Mouse (Mus musculus): Measurements from ENCODE around the gene Poc5.

Poc5 gene

DNA sequence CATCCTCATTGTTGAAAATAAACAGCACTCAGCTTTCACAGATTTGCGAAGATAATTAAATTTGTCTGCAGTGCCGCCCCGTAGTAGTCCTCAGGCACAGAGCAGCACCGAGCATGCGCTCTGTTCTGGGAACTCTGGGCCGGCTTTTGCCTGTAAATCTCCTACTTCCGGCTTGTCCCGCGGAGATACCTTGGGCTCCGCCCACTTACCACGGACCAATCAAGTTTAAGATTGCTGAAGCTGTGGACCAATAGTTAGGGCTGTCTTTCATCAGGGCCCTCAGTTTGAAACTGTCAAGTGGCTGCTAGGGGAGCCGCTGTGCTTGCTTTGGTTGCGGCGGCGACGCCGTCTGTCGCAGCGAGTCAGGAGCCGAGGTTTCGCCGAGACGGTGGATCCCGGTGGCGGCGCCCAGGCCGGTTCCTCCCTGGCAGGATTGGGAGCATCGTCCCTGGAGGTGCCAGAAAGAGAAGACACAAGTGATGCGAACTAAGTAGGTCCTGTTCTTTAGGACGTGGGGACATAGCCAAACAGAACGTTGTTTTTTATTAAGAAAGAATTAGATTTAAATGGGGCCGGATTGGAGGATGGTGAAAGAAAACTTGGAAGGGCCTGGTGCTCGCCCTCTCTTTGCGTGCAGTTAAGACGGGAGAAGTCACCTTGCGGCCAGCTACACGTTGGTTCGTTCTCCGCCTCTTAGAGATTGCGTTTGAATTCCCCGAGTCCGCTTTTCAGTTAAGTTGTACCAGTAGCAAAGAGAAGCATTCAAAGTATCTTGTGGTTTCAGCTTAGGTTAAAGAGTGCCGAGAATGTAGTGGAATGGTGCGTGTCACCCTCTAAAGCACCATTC lies at the start of gene Poc5:
TSS of gene Poc5 (plus strand) at position 253 of the 847 bp plus-strand sequence.
- in situ Hi-C loops (cut with MseI, MboI): no loop called here

DNA sequence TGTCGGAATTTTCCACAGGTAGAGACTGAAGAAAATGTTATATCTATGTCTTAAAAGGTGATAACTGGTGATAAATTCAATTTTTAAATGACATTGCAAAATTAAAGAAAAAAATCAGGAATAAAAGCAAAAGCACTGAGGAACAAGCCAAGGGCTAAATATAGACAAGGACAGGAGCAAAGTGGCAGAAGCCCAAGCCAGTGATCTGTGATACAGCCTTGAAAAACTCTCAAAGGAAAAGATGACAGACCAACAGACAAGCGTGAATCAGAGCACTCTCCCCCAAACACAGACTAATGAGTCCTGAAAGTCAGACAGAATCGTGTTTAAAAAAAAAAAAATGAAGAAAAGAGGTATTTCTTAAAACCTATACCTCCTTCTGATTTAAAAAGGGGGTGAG lies 46.6 kb upstream of the Poc5 start:
- in situ Hi-C loops (cut with MseI, MboI): no loop called here

DNA sequence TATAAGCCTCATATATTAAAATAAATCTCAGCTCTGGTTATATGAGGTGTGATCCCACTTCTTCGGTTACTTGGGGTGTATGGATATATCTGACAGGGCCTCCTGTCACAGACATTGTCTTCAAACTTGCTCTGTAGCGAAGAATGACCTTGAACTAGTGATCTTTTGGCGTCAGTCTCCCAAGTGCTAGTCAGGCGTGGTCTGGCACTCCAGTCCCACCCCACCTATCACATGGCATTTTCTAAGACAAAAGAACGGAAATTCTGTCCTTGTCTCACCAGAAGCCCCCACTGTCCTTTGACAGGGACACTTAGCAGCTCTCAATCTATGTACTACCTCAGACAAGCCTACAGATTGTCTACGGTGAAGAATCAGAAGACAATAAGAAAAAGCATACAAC lies 43.3 kb upstream of the Poc5 start:
- in situ Hi-C loops (cut with MseI, MboI): no loop called here

DNA sequence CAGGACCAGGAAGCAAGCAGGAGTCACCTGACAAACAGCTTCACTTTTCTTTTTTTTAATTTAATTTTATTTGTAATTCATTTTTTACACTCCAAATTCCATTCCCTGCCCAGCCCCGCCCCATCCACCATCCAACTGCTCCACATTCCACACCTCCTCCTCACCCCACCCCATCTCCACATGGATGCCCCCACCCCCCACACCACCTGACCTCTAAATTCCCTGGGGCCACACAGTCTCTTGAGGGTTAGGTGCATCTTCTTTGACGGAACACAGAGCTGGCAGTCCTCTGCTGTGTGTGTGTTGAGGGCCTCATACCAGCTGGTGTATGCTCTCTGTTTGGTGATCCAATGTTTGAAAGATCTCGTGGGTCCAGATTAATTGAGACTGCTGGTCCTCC lies 41.5 kb upstream of the Poc5 start:
- in situ Hi-C loops (cut with MseI, MboI): no loop called here

DNA sequence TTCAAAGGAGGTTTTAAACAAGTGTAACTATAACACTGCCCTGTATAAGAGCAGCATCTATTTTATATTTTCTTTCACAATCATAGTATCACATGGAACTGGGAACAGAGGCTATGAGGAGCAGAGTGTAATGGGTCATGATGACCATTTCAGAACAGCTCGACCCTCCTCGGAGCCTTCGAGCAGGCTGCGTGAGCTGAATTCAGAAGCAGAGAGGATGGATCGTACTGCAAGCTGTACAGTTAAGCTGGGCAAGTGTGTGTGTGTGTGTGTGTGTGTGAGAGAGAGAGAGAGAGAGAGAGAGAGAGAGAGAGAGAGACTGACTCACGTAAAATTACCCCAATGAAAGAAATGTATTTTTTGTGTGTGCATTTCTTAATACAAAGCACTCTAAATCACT lies 37.9 kb upstream of the Poc5 start:
- in situ Hi-C loops (cut with MseI, MboI): no loop called here

DNA sequence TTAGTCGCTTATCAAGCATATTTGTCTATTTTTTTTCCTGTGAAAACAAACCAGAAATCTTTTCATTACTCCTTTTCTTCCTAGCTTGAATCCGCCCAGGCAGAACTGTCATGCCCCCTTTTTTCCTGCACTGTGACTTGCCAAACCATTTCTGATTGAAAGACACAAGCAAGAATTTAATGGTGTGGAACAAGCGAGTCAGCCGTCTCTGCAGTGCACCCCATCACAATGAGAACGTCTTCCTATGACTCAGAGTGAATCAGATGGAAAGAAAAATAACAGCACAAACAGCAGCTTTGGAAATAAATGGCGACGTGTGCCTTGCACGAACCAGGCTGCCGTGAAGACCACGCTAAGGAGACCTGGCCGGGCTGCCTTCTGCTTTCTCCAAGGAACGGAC lies 36.8 kb upstream of the Poc5 start:
- in situ Hi-C loops (cut with MseI, MboI): no loop called here

DNA sequence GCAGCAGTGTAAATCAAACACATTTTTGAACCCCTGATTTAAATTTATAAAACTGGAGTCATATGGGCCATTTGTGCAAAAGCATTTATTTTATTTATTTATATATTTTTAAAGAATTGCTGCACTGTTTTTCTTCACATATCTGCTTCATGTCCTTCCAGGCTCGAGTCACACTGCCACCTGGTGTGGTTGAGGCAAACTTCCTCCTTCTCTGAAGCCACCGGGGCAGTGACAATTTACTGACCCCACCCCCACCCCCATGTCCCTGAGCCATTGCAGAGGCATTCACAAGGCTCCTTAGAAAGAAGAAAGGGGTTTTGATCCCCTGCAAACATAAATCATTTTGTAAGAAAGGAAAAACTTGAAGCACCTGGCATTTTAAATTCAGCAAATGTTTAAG lies 12.6 kb upstream of the Poc5 start:
- in situ Hi-C loops (cut with MseI, MboI): no loop called here

DNA sequence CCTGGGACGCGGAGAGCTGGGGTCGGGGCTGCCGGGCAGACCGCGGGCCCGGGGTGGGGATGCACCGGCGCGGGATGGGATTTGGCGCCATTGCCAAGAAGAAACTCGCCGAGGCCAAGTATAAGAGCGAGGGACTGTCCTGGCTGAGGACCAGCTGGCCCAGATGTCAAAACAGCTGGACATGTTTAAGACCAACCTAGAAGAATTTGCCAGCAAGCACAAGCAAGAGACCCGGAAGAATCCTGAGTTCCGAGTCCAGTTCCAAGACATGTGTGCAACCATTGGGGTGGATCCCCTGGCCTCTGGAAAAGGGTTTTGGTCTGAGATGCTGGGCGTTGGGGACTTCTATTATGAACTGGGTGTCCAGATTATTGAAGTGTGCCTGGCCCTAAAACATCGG lies 11.2 kb upstream of the Poc5 start:
- in situ Hi-C loops (cut with MseI, MboI): no loop called here

DNA sequence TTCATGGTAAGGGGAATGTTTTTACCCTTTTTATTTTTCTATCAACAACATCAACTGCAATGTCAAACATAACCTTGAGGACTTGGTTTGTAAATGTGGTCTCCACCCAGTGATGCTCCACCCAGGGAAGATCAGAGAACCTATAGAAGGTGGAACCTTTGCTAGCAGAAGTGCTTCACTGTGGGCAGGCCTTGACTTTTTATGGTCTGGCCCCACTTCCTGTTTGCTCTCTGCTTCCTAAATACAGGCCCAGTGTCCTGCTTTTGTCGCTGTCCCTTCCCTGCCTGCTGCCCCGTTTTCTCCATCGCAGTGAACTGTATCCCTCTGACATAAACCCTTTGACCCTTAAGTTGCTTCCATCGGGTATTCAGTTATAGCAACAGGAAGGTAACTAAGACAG lies 10.2 kb upstream of the Poc5 start:
- in situ Hi-C loops (cut with MseI, MboI): no loop called here

DNA sequence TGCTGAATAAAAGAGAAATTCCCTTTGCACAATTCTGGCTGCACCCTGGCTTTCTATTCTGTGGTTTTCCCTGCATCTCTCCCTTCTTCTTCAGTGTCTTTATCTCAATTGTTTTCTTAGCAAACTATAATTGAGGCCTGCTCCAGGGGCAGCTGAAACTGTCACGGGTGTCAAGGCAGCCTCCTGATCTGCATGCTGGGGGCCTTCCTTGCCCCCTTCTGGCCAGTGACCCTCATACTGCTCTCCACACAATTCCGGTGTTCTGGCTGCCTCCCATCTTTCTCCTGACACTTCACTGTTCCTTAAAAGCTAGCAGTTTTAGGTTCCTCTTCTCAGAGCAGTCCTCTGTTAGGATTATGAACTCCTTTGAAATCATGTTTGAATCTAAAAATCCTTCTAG lies 1.2 kb downstream of the Poc5 start:
- in situ Hi-C loops (cut with MseI, MboI): no loop called here

DNA sequence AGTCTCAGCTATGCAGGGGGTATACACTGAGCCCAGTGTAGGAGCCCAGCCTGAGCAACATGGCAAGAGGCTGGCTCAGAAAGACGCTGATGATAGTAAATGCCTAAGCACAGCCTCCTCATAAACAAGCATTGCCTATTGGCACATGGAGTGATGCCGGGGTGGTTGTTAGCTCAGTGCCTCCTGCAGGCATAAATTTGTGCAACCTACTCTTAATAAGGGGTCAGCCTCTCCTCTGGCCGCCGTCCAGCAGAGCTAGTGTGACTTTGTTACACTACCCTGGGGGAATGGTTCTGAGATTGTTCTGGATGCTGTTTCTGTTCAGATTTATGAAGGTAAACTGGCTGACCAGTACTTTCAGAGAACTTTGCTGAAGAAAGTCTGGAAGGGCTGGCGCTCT lies 13.2 kb downstream of the Poc5 start:
- in situ Hi-C loops (cut with MseI, MboI): no loop called here

DNA sequence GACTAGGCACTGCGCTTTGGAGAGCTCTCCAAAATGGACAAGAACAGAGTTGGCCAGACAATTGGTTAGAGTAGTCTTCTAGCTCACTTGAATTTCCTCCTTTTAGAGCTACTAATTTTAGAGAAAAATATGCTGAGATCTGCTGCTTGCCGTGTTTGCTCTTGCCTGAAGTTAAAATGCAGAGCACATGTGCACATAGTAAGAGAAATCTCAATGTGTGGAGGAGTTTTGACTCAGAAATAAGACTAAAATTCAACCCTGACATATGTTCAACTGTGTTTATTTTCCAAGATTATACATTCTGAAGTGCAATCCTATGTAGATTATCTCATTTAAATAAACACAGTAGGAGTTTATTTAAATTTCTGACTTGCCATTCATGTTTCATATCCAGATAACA lies 17.4 kb downstream of the Poc5 start:
- in situ Hi-C loops (cut with MseI, MboI): no loop called here

DNA sequence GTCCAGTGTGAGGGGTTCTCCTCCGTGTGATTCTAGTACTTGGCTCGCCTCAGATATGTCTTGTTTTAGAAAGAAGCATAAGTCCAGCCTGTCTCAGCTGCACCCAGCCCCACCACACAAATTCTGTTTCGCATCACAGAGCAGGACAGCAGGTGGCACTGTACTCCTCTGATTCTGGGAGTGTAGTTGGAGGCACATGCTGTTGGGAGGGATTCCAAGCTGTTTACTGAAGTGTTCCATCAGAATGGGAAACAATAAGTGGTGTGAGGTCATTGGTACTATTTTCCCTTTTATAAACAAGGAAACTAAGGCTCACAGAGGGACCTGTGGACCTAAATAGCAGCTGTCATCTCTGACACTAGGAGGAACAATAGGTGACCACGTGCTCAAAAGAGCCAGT lies 18.9 kb downstream of the Poc5 start:
- in situ Hi-C loops (cut with MseI, MboI): no loop called here

DNA sequence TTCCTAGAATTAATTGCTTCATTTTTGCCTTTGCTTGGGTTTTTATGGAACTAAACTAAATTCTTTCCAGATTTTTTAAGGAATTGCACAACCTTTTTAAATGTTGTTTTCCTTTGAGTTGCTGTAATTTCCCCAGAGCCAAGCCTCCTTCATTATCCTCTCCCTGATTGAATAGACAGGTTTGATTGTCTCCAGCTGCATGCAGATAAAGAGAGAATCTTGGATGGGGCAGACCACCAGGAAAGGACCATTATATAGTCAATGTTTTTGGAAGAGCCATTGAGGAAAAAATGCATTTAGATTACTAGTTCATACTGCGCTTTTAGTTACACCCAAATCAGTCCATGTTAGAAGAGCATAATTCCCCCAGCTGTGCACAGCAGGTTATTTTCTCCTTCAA lies 20.7 kb downstream of the Poc5 start:
- in situ Hi-C loops (cut with MseI, MboI): no loop called here

DNA sequence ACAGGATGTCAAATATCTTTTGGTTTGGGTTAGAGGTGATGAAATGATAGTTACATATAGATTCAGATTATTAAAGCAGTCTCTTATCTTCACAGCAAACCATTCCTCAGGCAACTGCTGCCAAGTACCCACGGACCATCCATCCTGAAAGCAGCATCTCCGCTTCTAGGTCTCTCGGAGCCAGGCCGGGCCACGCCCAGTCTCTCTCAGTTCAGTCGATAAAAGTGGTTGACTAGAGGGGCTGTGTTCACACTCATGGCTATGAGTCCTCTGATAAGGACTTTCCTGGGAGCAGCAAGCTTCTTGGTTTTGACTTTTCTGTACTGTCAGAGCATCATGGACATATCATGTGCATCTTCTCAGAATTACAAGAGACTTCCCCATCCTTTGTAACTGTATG lies 26.3 kb downstream of the Poc5 start:
- in situ Hi-C loops (cut with MseI, MboI): no loop called here

DNA sequence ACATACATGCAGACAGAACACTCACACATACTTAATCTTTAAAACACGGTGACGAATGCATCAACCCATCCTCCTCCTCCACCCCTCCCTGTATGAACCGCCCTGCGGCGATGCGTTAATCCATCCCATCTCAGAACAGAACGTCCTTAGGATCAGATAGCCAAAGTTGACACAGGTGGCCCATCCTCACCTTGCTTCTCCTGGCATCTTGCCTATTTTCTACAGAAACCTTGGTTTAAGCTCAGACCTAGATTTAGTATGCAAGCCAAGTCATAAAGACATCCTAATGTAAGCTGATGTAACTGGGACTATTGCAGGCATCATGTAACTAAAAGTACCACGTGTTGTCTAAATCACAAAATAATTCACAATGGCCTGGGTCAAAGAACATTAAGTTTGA lies 28.3 kb downstream of the Poc5 start:
- in situ Hi-C loops (cut with MseI, MboI): no loop called here

DNA sequence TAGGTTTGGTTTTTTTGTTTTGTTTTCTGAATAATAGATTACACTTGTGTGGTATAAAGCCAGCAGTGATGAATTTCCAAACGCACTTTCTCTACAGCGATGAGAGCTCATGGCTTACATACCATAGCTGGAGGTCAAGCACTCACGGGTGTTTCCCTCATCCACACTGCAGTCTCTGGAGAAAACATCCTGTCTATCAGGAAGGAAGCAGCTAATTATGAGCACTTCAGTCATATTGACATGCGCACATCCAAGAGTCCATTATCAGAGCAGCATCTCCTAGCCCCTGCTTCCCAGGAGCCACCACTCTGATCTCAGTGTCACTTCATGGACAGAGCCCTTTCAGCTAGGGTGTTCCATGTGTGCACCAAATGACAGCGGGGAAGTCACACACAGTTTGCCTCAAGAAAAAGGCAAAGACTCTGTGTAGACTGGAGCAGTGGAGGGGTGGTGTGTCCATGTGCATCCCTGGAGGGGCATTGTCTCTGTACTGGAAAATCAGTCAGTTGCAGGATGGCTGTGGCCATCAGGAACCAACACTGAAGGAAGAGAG lies 29.2 kb downstream of the Poc5 start:
- in situ Hi-C loops (cut with MseI, MboI): no loop called here

DNA sequence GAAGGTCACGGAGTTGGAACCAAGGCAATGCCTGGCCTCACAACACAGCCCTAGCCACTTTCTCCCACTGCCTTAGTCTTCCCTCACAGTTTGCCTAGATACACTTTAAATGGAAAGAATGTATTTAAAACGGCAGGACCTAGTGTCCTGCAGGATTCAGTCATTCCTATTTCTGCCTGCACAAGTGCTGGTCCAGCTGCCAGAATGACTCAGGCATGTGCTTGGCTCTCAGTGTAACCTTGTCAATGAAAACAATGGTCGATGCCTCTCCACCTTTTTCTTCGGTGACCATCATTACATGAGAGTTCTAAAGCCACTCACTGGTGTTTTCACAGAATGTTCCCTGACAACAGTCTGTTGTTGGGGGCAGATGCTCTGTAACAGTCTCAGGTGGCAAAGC lies 30.4 kb downstream of the Poc5 start:
- in situ Hi-C loops (cut with MseI, MboI): no loop called here

DNA sequence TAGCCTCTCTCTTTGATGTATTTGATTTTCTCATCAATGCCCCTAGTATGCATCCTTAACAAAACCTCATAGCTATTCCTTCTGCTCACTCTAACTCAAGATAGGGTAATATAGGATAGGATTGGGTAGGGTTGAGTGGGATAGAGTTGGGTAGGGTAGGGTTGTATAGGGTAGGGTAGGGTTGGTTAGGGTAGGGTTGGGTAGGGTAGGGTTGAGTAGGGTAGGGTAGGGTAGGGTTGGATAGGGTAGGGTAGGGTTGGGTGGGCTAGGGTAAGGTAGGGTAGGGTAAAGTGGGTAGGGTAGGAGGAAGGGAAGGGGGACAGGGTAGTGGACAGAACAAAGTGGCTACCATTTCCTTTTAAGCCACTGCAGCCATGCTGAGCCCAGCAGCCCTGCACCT lies 33.1 kb downstream of the Poc5 start:
- in situ Hi-C loops (cut with MseI, MboI): no loop called here

DNA sequence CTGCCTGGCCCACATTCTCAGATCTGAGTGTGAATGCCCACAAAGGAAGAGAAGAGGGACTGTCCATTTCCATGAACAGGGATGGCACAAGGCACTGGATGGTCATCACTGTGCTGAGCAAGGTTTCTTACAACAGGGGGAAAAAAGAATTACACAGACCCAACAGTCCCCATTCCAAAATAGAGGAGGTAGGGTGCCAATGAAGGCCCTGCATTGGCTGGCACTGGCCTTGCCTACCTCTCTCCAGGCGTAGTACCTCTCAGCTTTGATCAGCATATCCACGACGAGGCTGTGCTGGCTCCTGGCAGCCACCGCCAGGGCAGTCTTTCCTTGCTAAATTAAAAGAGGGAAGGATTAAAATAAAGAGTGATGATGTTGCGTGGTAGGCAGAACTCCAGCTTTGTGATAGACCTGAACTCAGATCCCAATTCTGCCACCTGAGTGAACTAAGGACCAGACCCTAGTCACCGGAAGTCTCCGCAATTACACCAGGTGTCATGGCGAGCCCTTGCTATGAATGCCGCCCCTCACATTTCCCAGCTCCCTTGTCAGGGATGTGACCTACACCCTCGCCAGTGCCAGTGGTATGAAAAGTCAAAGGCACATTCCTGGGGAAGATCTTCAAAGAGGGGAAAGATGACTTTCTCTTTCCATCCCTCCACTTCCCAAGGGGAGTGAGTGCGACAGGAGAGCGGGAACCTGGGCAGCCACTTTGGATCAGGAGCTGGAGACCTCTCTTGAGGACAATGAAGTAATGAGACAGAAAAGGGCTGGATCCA lies 36.6 kb downstream of the Poc5 start:
- in situ Hi-C loops (cut with MseI, MboI): no loop called here

DNA sequence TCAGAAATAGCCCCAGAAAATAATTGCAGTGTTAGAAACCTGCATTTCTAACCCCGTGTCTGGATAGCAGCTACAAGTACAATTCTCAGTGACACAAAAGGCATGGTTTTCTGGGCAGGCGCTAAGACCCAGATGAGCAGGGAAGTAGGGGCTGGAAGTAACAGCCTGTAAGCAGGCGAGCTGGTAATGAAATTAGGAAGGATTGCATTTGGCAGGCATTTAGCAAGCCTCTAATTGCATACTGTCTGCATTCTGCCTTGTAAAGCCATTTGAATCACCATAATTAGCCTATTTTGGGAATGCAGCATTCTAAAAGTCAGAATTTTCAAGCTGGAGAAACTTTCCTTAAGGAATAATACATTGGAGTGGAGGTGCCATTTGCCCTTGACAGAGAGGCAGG lies 38.0 kb downstream of the Poc5 start:
- in situ Hi-C loops (cut with MseI, MboI): no loop called here

DNA sequence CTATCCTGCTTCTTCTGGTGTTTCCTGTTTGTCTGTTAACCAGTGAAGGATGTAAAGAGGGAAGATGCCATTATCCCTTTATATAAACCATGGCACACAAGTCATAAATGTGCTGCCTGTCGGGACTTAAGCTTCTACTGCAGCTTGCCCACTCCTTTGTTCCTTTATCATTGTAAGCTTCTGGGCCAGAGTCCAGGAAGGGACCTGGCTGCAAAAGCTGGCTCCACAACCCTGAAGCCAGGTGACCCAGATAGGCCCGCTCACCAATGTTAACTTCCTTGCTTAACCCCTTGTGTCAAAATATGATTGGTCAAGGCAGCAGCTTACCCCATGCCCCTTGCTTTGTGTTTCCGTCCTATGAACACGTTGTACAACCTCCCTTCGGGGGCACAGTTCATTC lies 40.4 kb downstream of the Poc5 start:
- in situ Hi-C loops (cut with MseI, MboI): no loop called here

DNA sequence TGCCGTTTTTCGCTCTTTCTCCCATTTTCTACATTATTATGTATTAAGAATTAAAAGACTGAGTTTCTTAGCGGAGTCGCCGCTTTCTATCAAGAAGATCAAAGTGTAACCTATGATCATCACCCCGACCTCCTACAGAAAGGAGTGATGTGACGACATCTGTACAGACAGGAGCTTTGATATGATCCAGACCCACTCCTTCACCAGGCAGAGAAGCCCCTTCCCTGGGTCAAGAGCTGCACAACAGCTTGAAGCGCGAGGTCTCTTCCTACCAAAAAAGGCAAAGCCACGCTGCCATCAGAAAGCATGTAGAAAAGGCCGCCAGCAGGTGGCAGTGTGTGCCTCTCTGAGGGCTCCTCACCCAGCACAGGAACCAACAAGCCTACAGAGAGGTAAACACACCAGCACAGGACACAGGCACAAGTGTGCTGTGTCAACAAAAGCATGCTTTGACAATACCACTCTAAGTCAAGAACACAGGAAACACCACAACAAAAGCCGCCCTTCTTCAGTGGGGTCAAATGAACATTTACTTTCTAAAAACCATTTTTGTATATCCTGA lies 43.6 kb downstream of the Poc5 start:
- in situ Hi-C loops (cut with MseI, MboI): loop anchor here (10.0 kb wide), 1 partner anchor 163 kb away; no protein-coding TSS in a partner anchor
